Mouse (Mus musculus) MEL (cell line): ENCODE measurements around the gene Zfand6. TPM values are rescaled to one million over a fixed set of nuclear protein-coding genes. Genes with fewer than 3 reads are reported as not detected.

Experiments used
- DNase-seq: peaks from one replicate; pipeline ENCODE4 v3.0.0; 2011; ENCODE audit warnings: low read depth, low spot score
- H3K27ac ChIP-seq: 2 replicates; pipeline ENCODE4 v1.5.1; 2012; ENCODE audit warnings: low read depth, mild to moderate bottlenecking, control low read depth, low read length, moderate library complexity; ENCODE audit not compliant: control insufficient read depth
- H3K27me3 ChIP-seq, 2 experiments: fragments of 150-350 bp in 1 of 2; sonication (generic) in 1 of 2; 2 replicates each; pipeline ENCODE4 v1.6.1; 2012; ENCODE audit warnings: low read length in 2 of 2, mild to moderate bottlenecking in 2 of 2, improper control_type of control experiment in 1 of 2, moderate library complexity in 1 of 2; ENCODE audit not compliant: insufficient read depth in 2 of 2, control insufficient read depth in 1 of 2
- H3K36me3 ChIP-seq, 2 experiments: 2 replicates each; pipeline ENCODE4 v1.6.1; 2012 to 2014; ENCODE audit warnings: low read length in 2 of 2, improper control_type of control experiment in 1 of 2, inconsistent platforms in 1 of 2, mild to moderate bottlenecking in 1 of 2; ENCODE audit not compliant: insufficient read depth in 2 of 2, control insufficient read depth in 1 of 2
- H3K4me1 ChIP-seq, 2 experiments: fragments of 150-350 bp in 1 of 2; sonication (generic) in 1 of 2; 2 replicates each; pipeline ENCODE4 v1.6.1; 2012; ENCODE audit warnings: low read length in 2 of 2, improper control_type of control experiment in 1 of 2, mild to moderate bottlenecking in 1 of 2; ENCODE audit not compliant: insufficient read depth in 2 of 2, control insufficient read depth in 1 of 2
- H3K4me3 ChIP-seq, 2 experiments: fragments of 150-350 bp in 1 of 2; sonication (generic) in 1 of 2; 2 replicates each; pipeline ENCODE4 v1.5.1; 2012; ENCODE audit warnings: low read depth in 2 of 2, low read length in 2 of 2, mild to moderate bottlenecking in 2 of 2, moderate library complexity in 2 of 2, control low read depth in 1 of 2, improper control_type of control experiment in 1 of 2; ENCODE audit not compliant: control insufficient read depth in 1 of 2, insufficient read depth in 1 of 2
- H3K79me2 ChIP-seq: 2 replicates; pipeline ENCODE4 v1.6.1; 2012; ENCODE audit warnings: mild to moderate bottlenecking, low read length, moderate library complexity; ENCODE audit not compliant: control insufficient read depth, poor library complexity, insufficient read depth
- H3K9ac ChIP-seq: 2 replicates; pipeline ENCODE4 v1.6.1; 2012; ENCODE audit warnings: low read depth, mild to moderate bottlenecking, control low read depth, low read length, moderate library complexity; ENCODE audit not compliant: control insufficient read depth, poor library complexity, severe bottlenecking
- H3K9me3 ChIP-seq: fragments of 150-350 bp; sonication (generic); replicated peaks from 2 replicates; pipeline ENCODE4 v1.6.1; 2012; ENCODE audit warnings: mild to moderate bottlenecking, low read length, improper control_type of control experiment, moderate library complexity; ENCODE audit not compliant: insufficient read depth
- BHLHE40 ChIP-seq: IDR thresholded peaks from 2 replicates; pipeline ENCODE4 v1.6.1; 2012; ENCODE audit warnings: low read depth, mild to moderate bottlenecking, inconsistent platforms, low read length, improper control_type of control experiment, borderline replicate concordance
- CHD2 ChIP-seq: IDR thresholded peaks from 2 replicates; pipeline ENCODE4 v1.6.1; 2011; ENCODE audit warnings: low read length, improper control_type of control experiment
- ELF1 ChIP-seq: IDR thresholded peaks from 2 replicates; pipeline ENCODE4 v1.6.1; 2014; ENCODE audit warnings: low read depth, mild to moderate bottlenecking, inconsistent platforms, low read length, improper control_type of control experiment, moderate library complexity
- EP300 ChIP-seq, 2 experiments: IDR thresholded peaks; 2 replicates each; pipeline ENCODE4 v1.6.1; 2011; ENCODE audit warnings: improper control_type of control experiment in 2 of 2, low read length in 2 of 2, low read depth in 1 of 2, mild to moderate bottlenecking in 1 of 2
- ETS1 ChIP-seq: IDR thresholded peaks from 2 replicates; pipeline ENCODE4 v1.6.1; 2012; ENCODE audit warnings: low read depth, mild to moderate bottlenecking, inconsistent platforms, low read length, improper control_type of control experiment, moderate library complexity
- GABPA ChIP-seq: IDR thresholded peaks from 2 replicates; pipeline ENCODE4 v1.6.1; 2012; ENCODE audit warnings: low read depth, mild to moderate bottlenecking, inconsistent platforms, low read length, improper control_type of control experiment, moderate library complexity
- GATA1 ChIP-seq: IDR thresholded peaks from 2 replicates; pipeline ENCODE4 v1.6.1; 2011; ENCODE audit warnings: low read depth, low read length, improper control_type of control experiment
- KAT2A ChIP-seq: conservative IDR thresholded peaks from 2 replicates; pipeline ENCODE4 v1.6.1; 2012; ENCODE audit warnings: low read depth, low read length, improper control_type of control experiment, inconsistent platforms
- MAX ChIP-seq: IDR thresholded peaks from 2 replicates; pipeline ENCODE4 v1.6.1; 2011; ENCODE audit warnings: low read length, improper control_type of control experiment
- MAZ ChIP-seq: IDR thresholded peaks from 2 replicates; pipeline ENCODE4 v1.6.1; 2012; ENCODE audit warnings: low read depth, mild to moderate bottlenecking, inconsistent platforms, low read length, improper control_type of control experiment
- MEF2A ChIP-seq: IDR thresholded peaks from 2 replicates; pipeline ENCODE4 v1.6.1; 2014; ENCODE audit warnings: low read depth, mild to moderate bottlenecking, inconsistent platforms, low read length, improper control_type of control experiment; ENCODE audit not compliant: poor library complexity, insufficient replicate concordance, severe bottlenecking; ENCODE audit errors: extremely low read depth
- NELFE ChIP-seq: IDR thresholded peaks from 2 replicates; pipeline ENCODE4 v1.6.1; 2011; ENCODE audit warnings: low read depth, low read length, improper control_type of control experiment
- NRF1 ChIP-seq: IDR thresholded peaks from 2 replicates; pipeline ENCODE4 v1.6.1; 2014; ENCODE audit warnings: low read depth, mild to moderate bottlenecking, inconsistent platforms, low read length, improper control_type of control experiment, moderate library complexity; ENCODE audit not compliant: poor library complexity, insufficient read depth, severe bottlenecking
- POLR2A ChIP-seq, 2 experiments: IDR thresholded peaks; 2 replicates each; pipeline ENCODE4 v1.6.1; 2011 to 2012; ENCODE audit warnings: low read length in 2 of 2, mild to moderate bottlenecking in 2 of 2, control low read depth in 1 of 2, improper control_type of control experiment in 1 of 2, low read depth in 1 of 2, moderate library complexity in 1 of 2; ENCODE audit not compliant: control insufficient read depth in 1 of 2, insufficient read depth in 1 of 2, poor library complexity in 1 of 2
- RAD21 ChIP-seq: IDR thresholded peaks from 2 replicates; pipeline ENCODE4 v1.6.1; 2011; ENCODE audit warnings: mild to moderate bottlenecking, low read depth, low read length, improper control_type of control experiment
- RCOR1 ChIP-seq: IDR thresholded peaks from 2 replicates; pipeline ENCODE4 v1.6.1; 2012; ENCODE audit warnings: low read depth, mild to moderate bottlenecking, inconsistent platforms, low read length, improper control_type of control experiment
- SMC3 ChIP-seq: IDR thresholded peaks from 2 replicates; pipeline ENCODE4 v1.6.1; 2011; ENCODE audit warnings: low read depth, low read length, improper control_type of control experiment
- TCF12 ChIP-seq: IDR thresholded peaks from 2 replicates; pipeline ENCODE4 v1.6.1; 2014; ENCODE audit warnings: low read depth, mild to moderate bottlenecking, inconsistent platforms, low read length, improper control_type of control experiment, moderate library complexity
- USF1 ChIP-seq: IDR thresholded peaks from 2 replicates; pipeline ENCODE4 v1.6.1; 2014; ENCODE audit warnings: low read depth, mild to moderate bottlenecking, inconsistent platforms, low read length, improper control_type of control experiment, moderate library complexity
- USF2 ChIP-seq, 2 experiments: IDR thresholded peaks; 2 replicates each; pipeline ENCODE4 v1.6.1; 2011 to 2012; ENCODE audit warnings: improper control_type of control experiment in 2 of 2, low read length in 2 of 2, borderline replicate concordance in 1 of 2, inconsistent platforms in 1 of 2, low read depth in 1 of 2, mild to moderate bottlenecking in 1 of 2; ENCODE audit not compliant: insufficient read depth in 1 of 2
- ZC3H11A ChIP-seq: IDR thresholded peaks from 2 replicates; pipeline ENCODE4 v1.6.1; 2012; ENCODE audit warnings: low read depth, mild to moderate bottlenecking, inconsistent platforms, low read length, improper control_type of control experiment
- polyA plus RNA-seq, 2 experiments: library from polyadenylated mRNA; stranded (reverse) in 1 of 2; unstranded in 1 of 2; fragments of >175 nt in 1 of 2; fragments of >200 nt in 1 of 2; gene quantifications; 2 replicates each; pipeline versions ENCODE4 v1.2.1 to v1.2.4; 2012; ENCODE audit warnings: low replicate concordance in 2 of 2, low read depth in 1 of 2; ENCODE audit not compliant: insufficient read length in 2 of 2, insufficient read depth in 1 of 2, missing spikeins in 1 of 2
- total RNA-seq: library from RNA; depleted of rRNA; stranded (reverse); fragments of 300-350 nt; gene quantifications from 2 replicates; pipeline ENCODE4 v1.2.3, GENCODE M21; 2012

The Zfand6 gene
- total and polyA plus RNA-seq, 3 experiments, result 20.3 to 315 (median 39.9) TPM

GRCm38 (mm10) chr7:84605704-84606292, 84.0 kb downstream of the Zfand6 start:
- H3K27ac ChIP-seq, result no peak overlapping the region
- no peak for DNase-seq

GRCm38 (mm10) chr7:84605033-84605687, 84.6 kb downstream of the Zfand6 start:
- no peak overlapping the region for H3K9ac ChIP-seq
- no peaks in the 10 kb centered on the region for H3K79me2 ChIP-seq
- no peaks in the 10 kb centered on the region for H3K9me3 ChIP-seq
- H3K36me3 ChIP-seq, result no peaks in the 10 kb centered on the region
- no peak for DNase-seq
- no peaks in the 10 kb centered on the region for H3K4me1 ChIP-seq
- no peak overlapping the region for H3K4me3 ChIP-seq
- H3K27ac ChIP-seq, result no peak overlapping the region
- no peak for TF ChIP-seq MAX
- no peak for TF ChIP-seq BHLHE40
- TF ChIP-seq USF1, result no peak
- TF ChIP-seq USF2 (IDR thresholded peaks at IDR 0.05; ENCODE audit: borderline replicate concordance in 1 of 2, insufficient read depth in 1 of 2, low read depth in 1 of 2, low read length in 2 of 2), result no peak
- TF ChIP-seq NELFE, result no peak
- no peak for TF ChIP-seq POLR2A (IDR thresholded peaks at IDR 0.05; ENCODE audit: control insufficient read depth in 1 of 2, insufficient read depth in 1 of 2, low read depth in 1 of 2, low read length in 2 of 2, poor library complexity in 1 of 2)
- no peak for TF ChIP-seq GABPA
- TF ChIP-seq MEF2A, result no peak
- TF ChIP-seq GATA1, result no peak
- TF ChIP-seq CHD2, result no peak
- no peak for TF ChIP-seq ETS1
- no peak for TF ChIP-seq TCF12
- TF ChIP-seq EP300 (IDR thresholded peaks at IDR 0.05; ENCODE audit: low read depth in 1 of 2, low read length in 2 of 2), result no peak
- no peaks in the 10 kb centered on the region for H3K27me3 ChIP-seq

More at GRCm38 (mm10) chr7:84605704-84606292, 84.0 kb downstream of the Zfand6 start:
- Histone ChIP-seq H3K36me3 (no peaks in the 10 kb centered on the region), H3K9me3 (no peaks in the 10 kb centered on the region), H3K4me3 (no peak overlapping the region), H3K79me2 (no peaks in the 10 kb centered on the region), H3K9ac (no peak overlapping the region), H3K27me3 (no peaks in the 10 kb centered on the region), H3K4me1 (no peaks in the 10 kb centered on the region)
- TF ChIP-seq RCOR1 (no peak), BHLHE40 (no peak), SMC3 (no peak), MAZ (no peak), NRF1 (no peak), ZC3H11A (no peak), ELF1 (no peak), RAD21 (no peak), MAX (no peak), KAT2A (no peak)
